Mouse (Mus musculus) monocyte, adult 5-6 weeks (primary cell): Measurements from ENCODE around the gene D10Jhu81e. TPM values are rescaled to one million over a fixed set of nuclear protein-coding genes. Genes with fewer than 3 reads are reported as not detected.

Experiments used
- ATAC-seq: fragments of 153-309, 156-312 bp; replicated peaks from 2 replicates; pipeline ENCODE4 v1.8.0; 2017; ENCODE audit warnings: mild to moderate bottlenecking; ENCODE audit not compliant: low TSS enrichment, insufficient number of reproducible peaks, severe bottlenecking, poor library complexity, low FRiP score
- total RNA-seq: library from RNA; stranded (forward); fragments of 200-1000, 200-491, 200-594 nt; gene quantifications from 3 replicates; pipeline ENCODE4 v1.2.3, GENCODE M21; 2017

The D10Jhu81e gene
- total RNA-seq, 1 experiment from 2014 or later, result 29.0 TPM

- ATAC-seq, result no peak
Observed at GRCm38 (mm10) chr10:78165256-78166005, 4.2 kb downstream of the D10Jhu81e start.

DNA sequence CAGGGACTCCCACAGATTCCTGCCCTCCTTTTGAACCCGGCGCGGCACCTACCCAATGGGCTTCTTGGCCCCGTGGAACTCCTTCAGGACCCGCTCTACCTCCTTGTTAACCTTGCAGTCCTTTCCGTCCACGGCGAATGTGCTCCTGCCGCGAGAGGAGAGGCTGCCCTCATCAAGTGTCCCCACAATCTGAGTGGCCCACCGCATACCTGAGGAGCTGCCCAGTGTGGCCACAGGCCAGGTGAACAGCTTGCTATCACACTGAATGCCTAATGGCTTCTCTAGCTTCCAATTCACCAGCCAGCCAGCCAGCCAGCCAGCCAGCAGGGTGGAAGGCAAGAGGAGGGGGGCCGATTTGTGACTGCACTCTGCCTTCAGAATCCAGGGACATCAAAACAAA lies 4.8 kb downstream of the D10Jhu81e start:
- no peak for ATAC-seq

GRCm38 (mm10) chr10:78163923-78164322 lies 5.7 kb downstream of the D10Jhu81e start:
- ATAC-seq, result peak; percentile 52

GRCm38 (mm10) chr10:78163241-78163640 lies 6.3 kb downstream of the D10Jhu81e start:
- ATAC-seq, result no peak

GRCm38 (mm10) chr10:78162646-78163045 lies 6.9 kb downstream of the D10Jhu81e start:
- ATAC-seq, result no peak

- ATAC-seq, result no peak
Observed at GRCm38 (mm10) chr10:78161096-78161495, 8.5 kb downstream of the D10Jhu81e start.

GRCm38 (mm10) chr10:78160369-78161095 lies 9.1 kb downstream of the D10Jhu81e start:
- peak; percentile 20 for ATAC-seq

DNA sequence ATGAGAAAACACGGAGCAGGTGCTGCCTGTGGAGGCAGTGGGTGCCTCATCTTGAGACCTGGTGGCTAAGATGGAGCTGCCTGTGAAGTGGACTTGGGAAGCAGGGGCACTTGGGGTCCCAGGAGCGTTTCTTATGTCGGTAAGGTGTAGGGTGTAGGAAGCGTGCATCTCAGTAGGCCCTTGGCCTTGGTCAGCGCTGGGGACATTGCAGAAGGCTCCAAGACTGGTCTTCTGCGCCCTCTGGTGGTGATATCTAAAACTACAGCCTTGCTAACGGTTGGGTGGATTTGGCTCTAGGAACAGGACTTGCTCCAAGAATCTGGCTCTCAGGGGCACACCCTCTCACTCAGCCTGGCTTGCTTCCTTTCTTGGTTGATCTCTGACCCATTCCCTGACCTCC lies 9.7 kb downstream of the D10Jhu81e start:
- ATAC-seq, result peak; percentile 62

DNA sequence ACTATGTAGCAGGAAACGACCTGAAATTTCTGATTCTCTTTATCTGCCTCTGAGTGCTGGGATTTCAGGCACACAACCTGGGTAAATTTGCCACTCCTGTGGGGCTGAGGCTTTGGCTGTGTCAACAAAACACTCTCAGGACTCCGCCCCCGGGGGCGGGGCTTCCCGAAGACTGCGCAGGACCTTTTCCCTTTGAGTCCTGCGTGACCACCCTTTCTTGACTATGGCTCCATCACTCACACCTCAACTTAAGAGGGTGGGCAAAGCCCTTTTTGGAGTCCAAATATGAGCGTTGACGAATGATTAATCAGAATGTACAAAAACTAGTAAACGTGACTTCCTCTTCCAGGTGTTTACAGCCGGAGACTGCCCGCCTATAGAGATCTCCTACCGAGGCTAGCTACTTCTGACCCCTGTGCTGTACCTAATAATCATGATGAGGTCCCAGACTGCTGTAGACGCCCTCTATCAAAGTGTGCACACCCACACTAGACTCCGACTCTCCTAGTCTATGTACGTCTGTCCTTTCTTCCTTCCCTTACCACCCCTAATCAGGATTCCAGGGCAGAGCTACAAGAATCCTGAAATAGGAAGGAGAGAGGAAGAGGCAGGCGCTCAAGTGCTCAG lies 10.2 kb downstream of the D10Jhu81e start:
- ATAC-seq, result no peak

DNA sequence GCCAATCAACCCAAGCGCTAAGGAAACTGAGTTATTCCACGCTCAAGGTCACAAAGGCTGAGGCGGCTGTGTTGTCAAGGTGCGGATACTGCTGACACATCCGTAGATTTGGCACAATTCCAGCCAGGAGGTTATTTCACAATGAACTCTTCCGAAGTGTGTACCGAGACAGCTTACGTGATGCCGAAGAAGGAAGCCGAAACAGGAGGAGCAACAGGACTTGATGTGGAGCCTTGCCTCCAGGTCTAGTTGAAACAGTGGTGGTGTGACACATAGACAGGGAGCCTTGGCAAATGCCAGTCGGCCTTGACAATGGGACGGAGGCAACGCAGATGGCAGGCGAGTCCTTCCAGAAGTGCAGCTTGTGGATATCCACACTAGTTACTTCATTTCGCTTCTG lies 11.5 kb downstream of the D10Jhu81e start:
- ATAC-seq, result no peak

- ATAC-seq, result no peak
Observed at GRCm38 (mm10) chr10:78156926-78157325, 12.7 kb downstream of the D10Jhu81e start.

GRCm38 (mm10) chr10:78148834-78149766 lies 20.5 kb downstream of the D10Jhu81e start:
- peak; percentile 79 for ATAC-seq

DNA sequence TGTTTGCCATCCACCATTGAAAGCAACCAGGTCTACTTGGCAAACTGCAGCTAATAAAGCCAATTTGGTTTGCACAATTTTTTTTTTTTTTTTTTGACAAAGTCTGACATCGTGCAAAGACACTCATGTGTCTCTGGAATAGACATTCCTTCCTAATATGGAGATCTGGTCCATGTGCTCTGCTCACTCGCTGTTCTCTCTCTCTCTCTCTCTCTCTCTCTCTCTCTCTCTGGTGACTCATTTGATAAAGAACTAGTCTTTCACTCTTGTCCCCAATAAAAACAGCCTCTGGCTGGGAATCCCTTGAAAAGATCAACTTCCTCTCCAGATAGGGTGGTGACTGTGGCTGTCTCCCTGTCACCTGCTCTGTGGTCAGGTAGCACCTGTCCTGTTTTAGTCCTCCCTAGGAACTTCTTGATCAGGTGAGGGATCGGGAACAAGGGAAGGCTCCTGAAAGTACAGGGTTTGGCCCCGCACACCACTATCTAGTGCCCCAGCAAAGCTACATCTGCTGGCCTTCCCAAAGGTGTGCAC lies 21.6 kb downstream of the D10Jhu81e start:
- ATAC-seq, result no peak

DNA sequence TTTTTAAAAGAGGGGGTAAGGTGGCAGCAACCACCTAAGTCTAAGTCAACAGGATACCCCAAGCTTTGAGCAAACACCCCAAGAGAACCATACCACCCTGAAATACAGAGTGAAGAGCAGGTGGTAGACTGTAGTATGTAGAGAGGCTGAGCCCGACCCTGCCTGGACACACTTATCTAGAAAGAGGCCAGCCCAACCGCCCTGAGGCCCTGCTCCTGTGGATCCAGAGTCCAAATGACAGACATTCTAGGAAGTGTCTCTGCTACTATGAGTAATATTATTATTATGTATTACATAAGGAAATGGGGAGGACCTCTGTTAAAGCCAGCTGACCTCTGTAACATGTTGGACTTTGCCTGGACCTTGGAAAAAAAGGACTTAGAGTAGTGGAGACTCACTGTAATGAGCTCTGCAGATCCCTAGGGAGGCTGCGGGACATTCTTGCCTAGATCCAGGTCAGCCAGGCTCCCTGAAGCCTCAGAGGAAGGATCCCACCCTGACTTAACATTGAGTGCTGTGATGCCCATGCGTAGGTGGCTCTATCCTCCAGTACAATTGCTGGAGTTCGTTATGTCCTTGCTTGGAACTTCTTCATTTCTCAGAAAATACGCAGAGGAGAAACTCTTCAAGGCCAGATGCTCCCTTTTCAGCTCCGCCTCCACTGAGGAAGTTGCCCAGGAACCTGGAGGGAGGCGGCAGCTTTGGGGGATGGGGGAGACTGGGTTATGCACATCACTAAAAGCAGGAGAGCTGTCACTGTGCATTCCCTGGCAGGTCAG lies 25.7 kb downstream of the D10Jhu81e start:
- no peak for ATAC-seq

GRCm38 (mm10) chr10:78140843-78141242 lies 28.7 kb downstream of the D10Jhu81e start:
- no peak for ATAC-seq

DNA sequence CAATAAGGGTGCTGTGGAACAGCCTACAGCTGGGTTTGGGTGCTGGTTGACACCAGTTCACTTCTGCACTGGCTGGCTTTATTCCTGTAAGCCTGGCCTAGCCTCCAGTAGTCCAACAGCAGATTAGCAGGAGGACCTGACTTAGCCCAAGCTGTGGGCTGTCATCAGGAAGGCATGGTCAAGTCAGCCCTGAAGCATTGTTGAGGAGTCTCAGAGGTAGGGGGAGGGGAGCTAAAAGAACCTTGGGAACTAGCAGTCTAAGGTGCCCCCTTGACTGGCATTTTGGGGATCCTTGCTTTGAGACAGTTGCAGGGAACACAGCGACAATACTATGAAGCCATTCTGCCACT lies 29.4 kb downstream of the D10Jhu81e start:
- no peak for ATAC-seq

GRCm38 (mm10) chr10:78139572-78140250 lies 29.9 kb downstream of the D10Jhu81e start:
- no peak for ATAC-seq
